Mouse (Mus musculus) lung, embryonic 16.5 days (tissue): ENCODE measurements around the gene Mis12. TPM values are rescaled to one million over a fixed set of nuclear protein-coding genes. Genes with fewer than 3 reads are reported as not detected.
A peak's percentile ranks its signal among the peaks of the same experiment; 100 is the strongest.

Source experiments
- ATAC-seq: fragments of 200-750 bp; cut with Nextera tagmentation; 2 replicates; pipeline ENCODE4 v1.8.0; 2017; ENCODE audit warnings: low read depth, mild to moderate bottlenecking, moderate library complexity
- H3K27ac ChIP-seq: fragments of 300-500 bp; sonication (generic); 2 replicates; pipeline ENCODE4 v1.5.1; 2014; ENCODE audit warnings: mild to moderate bottlenecking, control low read depth, low read length
- H3K27me3 ChIP-seq: fragments of 300-500 bp; sonication (generic); 2 replicates; pipeline ENCODE4 v1.6.1; 2014; ENCODE audit warnings: low read depth, low read length, mixed read lengths; ENCODE audit not compliant: control insufficient read depth, insufficient read depth
- H3K36me3 ChIP-seq: fragments of 300-500 bp; sonication (generic); 2 replicates; pipeline ENCODE4 v1.6.1; 2014; ENCODE audit warnings: low read length; ENCODE audit not compliant: control insufficient read depth, insufficient read depth
- H3K4me1 ChIP-seq: fragments of 300-500 bp; sonication (generic); replicated peaks from 2 replicates; pipeline ENCODE4 v1.6.1; 2014; ENCODE audit warnings: low read length, mixed read lengths; ENCODE audit not compliant: control insufficient read depth, insufficient read depth
- H3K4me2 ChIP-seq: fragments of 300-500 bp; sonication (generic); 2 replicates; pipeline ENCODE4 v1.6.1; 2014; ENCODE audit warnings: low read depth, low read length, control low read depth
- H3K4me3 ChIP-seq: fragments of 300-500 bp; sonication (generic); 2 replicates; pipeline ENCODE4 v1.5.1; 2014; ENCODE audit warnings: mild to moderate bottlenecking, low read length, control low read depth
- H3K9ac ChIP-seq: fragments of 300-500 bp; sonication (generic); 2 replicates; pipeline ENCODE4 v1.6.1; 2014; ENCODE audit warnings: low read length, control low read depth
- H3K9me3 ChIP-seq: fragments of 300-500 bp; sonication (generic); 2 replicates; pipeline ENCODE4 v1.6.1; 2016; ENCODE audit warnings: low read length; ENCODE audit not compliant: control insufficient read depth
- WGBS: fragments of 180-500 bp; shearing (Covaris S2); extraction: QIAGEN DNeasy Blood & Tissue Kit; methylation state at CpG from one replicate; pipeline ENCODE4 v1.1.7; 2014; 5-methylcytosine and 5-hydroxymethylcytosine counted together
- polyA plus RNA-seq: library from polyadenylated mRNA; unstranded; fragments of >200 nt; fragmentation: Nextera tagmentation; extraction: Ambion mirVana; gene quantifications from 2 replicates; pipeline ENCODE4 v1.2.1, GENCODE M21; 2015

The Mis12 gene
- polyA plus RNA-seq: 47.4 and 52.0 TPM in 2 replicates

DNA sequence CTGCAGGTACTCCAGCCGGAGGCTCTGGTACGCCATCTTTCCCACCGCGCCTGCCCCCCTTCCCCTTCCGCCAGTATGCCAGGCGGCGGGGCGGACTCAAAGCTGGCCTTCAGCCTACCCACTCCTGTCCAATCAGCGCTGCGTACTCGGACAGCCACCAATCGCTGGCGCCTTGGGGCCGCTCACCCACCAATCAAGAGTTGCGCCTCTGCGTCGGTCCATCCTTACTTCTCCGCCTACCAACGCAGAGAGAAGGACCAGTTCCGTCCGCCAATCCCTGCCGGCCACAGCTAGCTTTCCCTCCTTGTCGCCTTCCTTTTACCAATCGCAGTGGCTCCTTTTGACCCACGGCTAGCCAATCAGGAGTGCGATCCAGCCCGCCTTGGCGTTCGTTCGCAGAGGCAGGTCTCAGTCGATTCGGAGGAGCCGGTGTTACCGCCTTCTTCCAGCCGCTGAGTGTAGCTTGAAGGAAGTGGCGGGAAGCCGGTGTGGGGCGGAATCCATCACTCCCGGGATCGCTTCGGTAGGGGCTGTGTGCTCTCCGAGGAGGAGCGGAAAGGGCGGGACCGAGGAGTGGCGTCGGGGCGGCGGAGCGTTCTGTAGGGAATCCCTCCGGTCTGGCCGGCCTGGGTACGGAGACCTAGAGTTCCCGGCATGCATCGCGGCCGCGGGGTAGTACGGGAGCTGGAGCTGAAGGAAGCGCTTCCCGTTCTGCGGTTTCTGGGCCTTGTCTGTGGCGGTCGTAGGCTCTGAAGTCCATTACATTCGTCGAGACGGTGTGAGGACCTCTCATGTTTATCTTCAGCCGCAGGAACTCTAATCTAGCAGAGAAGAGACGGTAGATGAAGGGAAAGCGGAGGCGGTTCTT is at the start of gene Mis12, which contains the start of gene Derl2:
Mis12 (plus strand) TSS at position 411 of the 868 bp plus-strand sequence.
Derl2 (minus strand) TSS at position 641 of the 868 bp plus-strand sequence.
- peaks cover 3% of the 10 kb centered on the region; the same call in 1 of the 2 replicates for H3K36me3 ChIP-seq
- peaks cover 34% of the 10 kb centered on the region for H3K4me1 ChIP-seq
- H3K4me2 ChIP-seq: peak within 1 kb of the TSS; percentile 86
- peak within 1 kb of the TSS; percentile 98 for H3K9ac ChIP-seq
- ATAC-seq: peak; percentile 99
- WGBS: under 1% methylated on average over 70 of the region's 71 CpGs
- H3K4me3 ChIP-seq: peak within 1 kb of the TSS; percentile 96
- no peaks in the 10 kb centered on the region for H3K27me3 ChIP-seq
- peak within 1 kb of the TSS; percentile 96 for H3K27ac ChIP-seq
- H3K9me3 ChIP-seq: no peaks in the 10 kb centered on the region

DNA sequence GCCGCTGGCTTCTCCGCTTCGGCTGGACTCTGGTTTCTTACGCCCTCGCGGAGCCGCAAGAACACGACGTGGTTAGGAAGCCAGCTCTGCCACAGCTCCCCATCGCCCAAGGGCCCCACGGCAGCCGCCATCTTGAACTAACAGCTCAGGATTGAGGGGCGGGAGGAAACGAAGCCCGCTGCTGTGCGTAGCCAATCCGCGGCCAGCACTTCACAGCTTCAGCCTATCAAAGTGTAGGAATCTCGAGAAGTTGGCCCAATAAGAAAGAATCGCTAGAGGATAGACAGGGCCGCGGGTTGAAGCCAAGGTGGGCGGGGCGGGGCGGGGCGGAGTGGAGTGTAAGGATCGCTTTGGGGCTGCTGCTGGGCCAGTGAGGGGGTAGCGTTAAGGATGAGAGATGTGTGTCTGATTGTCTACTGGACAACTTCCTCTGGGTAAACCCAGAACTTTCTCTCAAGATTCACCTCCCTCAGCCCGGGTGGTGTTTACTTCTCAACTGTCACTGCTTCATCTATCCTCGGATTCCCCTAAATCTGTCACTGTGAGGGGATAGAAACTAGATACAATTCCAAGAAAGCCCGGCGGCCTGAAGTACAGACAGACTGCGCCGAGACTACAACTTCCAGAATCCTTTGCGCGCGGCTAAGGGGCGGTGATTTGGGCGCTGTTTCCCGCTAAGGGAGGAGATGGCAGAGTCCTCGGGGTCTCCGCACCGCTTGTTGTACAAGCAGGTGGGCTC is 49.4 kb upstream of the Mis12 start, which contains the start of the genes Nup88 and Rpain:
Nup88 (minus strand) TSS at position 153 of the 739 bp plus-strand sequence.
Rpain (plus strand) TSS at position 393 of the 739 bp plus-strand sequence.
- Histone ChIP-seq H3K4me1 (peaks cover 12% of the 10 kb centered on the region), H3K27me3 (no peaks in the 10 kb centered on the region), H3K4me2 (peak within 1 kb of the TSS; percentile 88), H3K9me3 (no peaks in the 10 kb centered on the region), H3K4me3 (peak within 1 kb of the TSS; percentile 80), H3K27ac (peak within 1 kb of the TSS; percentile 90), H3K9ac (peak within 1 kb of the TSS; percentile 91), H3K36me3 (peaks cover 11% of the 10 kb centered on the region)
- 0% methylated on average over 43 of the region's 43 CpGs for WGBS
- ATAC-seq: peak; percentile 98

DNA sequence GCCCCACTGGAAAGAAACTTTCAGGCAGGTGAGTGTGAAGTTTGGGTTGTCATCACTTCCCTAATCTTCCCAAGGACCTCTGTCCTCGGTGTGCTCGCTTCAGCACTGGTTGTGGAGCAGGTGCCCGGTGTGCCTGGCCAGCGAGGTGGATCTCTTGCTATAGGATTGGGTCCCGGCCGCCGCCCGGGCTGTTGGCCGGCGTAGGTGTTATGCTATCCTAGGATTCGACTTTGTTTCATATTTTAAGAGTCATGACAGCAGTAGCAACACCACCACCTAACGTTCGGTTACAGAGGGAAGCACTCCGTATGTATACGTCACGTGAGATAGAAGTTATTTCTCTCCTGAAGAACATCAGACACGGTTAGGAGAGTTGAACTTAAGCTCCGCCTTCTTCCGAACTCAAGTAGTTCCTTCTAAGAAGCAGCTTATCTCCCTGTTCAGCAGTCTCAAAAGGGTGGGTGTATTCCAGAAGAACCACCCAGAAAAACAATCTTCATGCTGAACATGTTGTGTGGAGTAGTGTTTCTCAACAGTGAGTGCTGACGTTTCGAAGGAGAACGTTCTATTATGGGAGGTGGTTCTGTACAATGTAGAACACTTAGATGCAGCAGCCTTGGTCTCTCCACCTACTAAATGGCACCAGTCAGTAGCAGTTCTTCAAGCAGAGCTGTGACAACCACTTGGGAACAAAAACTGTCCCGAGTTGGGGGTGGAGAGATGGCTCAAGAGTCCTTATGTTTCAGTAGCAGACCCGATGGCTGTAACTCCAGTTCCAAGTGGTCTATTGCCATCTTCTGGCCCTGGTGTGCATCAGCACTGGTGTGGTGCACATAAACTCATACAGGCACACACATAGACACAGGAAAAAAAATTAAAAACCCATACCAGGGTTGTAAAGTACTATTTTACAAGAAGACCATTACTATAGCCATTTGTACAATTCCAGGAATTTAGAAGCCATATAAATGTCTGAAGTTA is 48.6 kb upstream of the Mis12 start:
- H3K36me3 ChIP-seq: peaks cover 6% of the 10 kb centered on the region
- peak overlapping the region; percentile 71 for H3K9ac ChIP-seq
- WGBS: 12% methylated on average over 24 of the region's 24 CpGs
- H3K9me3 ChIP-seq: no peaks in the 10 kb centered on the region
- peak overlapping the region; percentile 90 for H3K27ac ChIP-seq
- no peaks in the 10 kb centered on the region for H3K27me3 ChIP-seq
- peak; percentile 26 for ATAC-seq
- peaks cover 12% of the 10 kb centered on the region for H3K4me1 ChIP-seq
- peak overlapping the region; percentile 80 for H3K4me3 ChIP-seq
- H3K4me2 ChIP-seq: peak overlapping the region; percentile 71

DNA sequence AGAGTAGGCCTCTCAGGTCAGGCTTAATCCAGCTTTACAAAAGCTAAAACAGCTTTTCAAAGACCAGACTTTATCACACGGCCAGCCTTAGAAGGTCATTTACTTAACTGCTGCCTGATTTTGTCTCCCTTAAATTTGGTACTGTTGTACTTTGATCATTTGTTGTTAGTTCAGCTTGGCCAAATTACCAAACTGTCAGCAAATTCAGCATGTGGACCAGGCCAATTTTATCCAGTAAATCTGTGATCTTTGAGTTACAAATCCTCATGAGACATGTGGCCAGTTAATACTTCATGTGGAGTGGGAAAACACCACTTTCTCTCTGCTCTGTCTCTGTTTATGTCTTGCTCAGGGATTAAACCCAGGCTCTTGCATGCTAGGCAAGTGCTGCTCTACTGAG is 46.8 kb upstream of the Mis12 start:
- Histone ChIP-seq H3K36me3 (peaks cover 12% of the 10 kb centered on the region; the same call in 1 of the 2 replicates), H3K9ac (no peak overlapping the region)

DNA sequence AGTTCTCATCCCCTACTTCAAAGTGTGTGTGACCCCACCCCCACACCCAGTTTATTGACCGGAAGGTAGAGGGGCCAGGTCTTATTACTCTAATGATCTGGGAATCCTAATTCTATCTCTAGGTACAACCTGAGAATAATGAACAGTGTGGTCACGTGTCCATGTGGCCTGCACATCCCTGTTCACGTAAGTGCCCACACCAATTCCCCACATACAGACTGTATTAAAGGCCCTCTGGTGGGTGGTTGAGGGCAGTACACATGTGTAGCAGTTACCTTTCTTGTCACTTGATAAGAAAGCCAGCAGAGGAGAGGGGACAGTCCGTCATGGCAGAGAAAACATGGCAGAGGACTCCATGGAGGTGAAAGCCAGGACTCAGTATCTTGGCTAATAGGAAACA is 45.5 kb upstream of the Mis12 start:
- no peaks in the 10 kb centered on the region for H3K27me3 ChIP-seq
- H3K27ac ChIP-seq: no peak overlapping the region
- no peak overlapping the region for H3K4me3 ChIP-seq
- H3K36me3 ChIP-seq: peaks cover 19% of the 10 kb centered on the region
- no peak overlapping the region for H3K4me2 ChIP-seq
- peaks cover 3% of the 10 kb centered on the region; the same call in 1 of the 2 replicates for H3K4me1 ChIP-seq
- 67% methylated on average over 4 of the region's 4 CpGs for WGBS
- H3K9ac ChIP-seq: no peak overlapping the region
- ATAC-seq: no peak
- H3K9me3 ChIP-seq: no peaks in the 10 kb centered on the region

More for the DNA sequence above, 46.8 kb upstream of the Mis12 start:
- ATAC-seq: no peak
- Histone ChIP-seq H3K4me2 (no peak overlapping the region), H3K4me3 (no peak overlapping the region), H3K9me3 (no peaks in the 10 kb centered on the region), H3K4me1 (peaks cover 12% of the 10 kb centered on the region), H3K27me3 (no peaks in the 10 kb centered on the region), H3K27ac (no peak overlapping the region)
- 60% methylated on average over 1 of the region's 1 CpGs for WGBS

DNA sequence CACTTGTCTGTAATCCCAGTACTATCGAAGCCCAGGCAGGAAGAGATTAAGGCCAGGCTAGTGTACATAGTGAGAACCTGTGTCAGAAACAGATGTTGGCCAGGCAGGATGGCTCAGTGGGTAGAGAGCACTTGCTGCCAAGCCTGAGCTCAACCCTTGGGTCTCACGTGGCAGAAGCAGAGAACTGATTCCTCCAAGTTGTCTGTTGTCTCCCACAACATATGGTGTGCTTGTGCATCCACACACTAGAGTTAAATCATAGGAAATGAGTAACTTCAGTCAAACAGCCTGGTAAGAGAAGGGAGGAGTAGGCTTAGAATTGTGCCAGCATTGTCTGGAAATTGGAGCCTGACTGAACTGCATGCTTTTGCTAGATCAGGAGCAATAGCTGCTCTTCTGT is 44.2 kb upstream of the Mis12 start:
- Histone ChIP-seq H3K27me3 (no peaks in the 10 kb centered on the region), H3K36me3 (peaks cover 24% of the 10 kb centered on the region), H3K9me3 (no peaks in the 10 kb centered on the region), H3K4me2 (no peak overlapping the region), H3K9ac (no peak overlapping the region), H3K4me3 (no peak overlapping the region), H3K4me1 (peaks cover 3% of the 10 kb centered on the region; the same call in 1 of the 2 replicates), H3K27ac (no peak overlapping the region)
- WGBS: 70% methylated on average over 2 of the region's 2 CpGs
- no peak for ATAC-seq

DNA sequence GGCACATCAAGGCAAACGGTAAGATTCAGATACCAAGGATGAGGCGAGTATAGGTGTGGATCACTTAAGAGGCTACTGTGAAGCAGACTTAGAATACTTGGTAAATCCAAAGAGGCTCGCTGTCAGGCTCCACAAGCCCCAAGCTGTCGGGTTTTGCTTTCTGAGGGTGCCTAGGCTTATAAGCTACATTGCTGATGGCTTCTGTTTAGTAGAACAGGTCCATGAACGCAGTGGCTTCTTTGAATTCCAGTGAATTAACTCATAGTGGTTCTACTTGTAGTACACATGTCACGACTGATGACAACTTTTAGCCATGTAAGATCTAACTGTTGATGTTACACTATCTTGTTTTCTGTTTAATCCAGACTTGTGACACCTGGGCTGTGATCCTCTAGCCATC is 42.1 kb upstream of the Mis12 start:
- Histone ChIP-seq H3K4me3 (no peak overlapping the region), H3K36me3 (peaks cover 24% of the 10 kb centered on the region), H3K27ac (no peak overlapping the region), H3K27me3 (no peaks in the 10 kb centered on the region), H3K9ac (no peak overlapping the region), H3K4me1 (peaks cover 9% of the 10 kb centered on the region), H3K4me2 (no peak overlapping the region), H3K9me3 (no peaks in the 10 kb centered on the region)
- WGBS: 81% methylated on average over 6 of the region's 6 CpGs
- ATAC-seq: no peak

DNA sequence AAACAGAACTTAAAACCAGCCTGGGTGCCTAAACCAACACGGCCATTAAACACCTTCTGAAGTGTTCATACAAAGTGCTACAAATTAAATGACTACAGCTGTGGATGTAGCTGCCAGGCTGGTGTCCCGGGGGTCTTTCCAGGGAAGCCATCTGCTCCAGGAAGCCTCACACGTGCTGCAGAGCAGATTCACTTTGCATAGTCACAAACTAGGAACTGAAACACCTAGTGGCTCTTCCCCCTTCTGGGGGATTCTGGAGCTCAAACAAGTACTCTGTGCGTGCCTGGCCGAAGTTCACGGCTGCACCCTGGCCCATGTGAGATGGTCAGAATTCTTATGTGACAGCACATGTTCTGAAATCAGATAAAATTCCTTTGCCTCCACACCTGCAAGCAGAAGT is 39.2 kb upstream of the Mis12 start:
- Histone ChIP-seq H3K27me3 (no peaks in the 10 kb centered on the region), H3K9me3 (no peaks in the 10 kb centered on the region), H3K4me2 (no peak overlapping the region), H3K9ac (no peak overlapping the region), H3K4me3 (no peak overlapping the region), H3K36me3 (peaks cover 21% of the 10 kb centered on the region), H3K27ac (no peak overlapping the region), H3K4me1 (peaks cover 9% of the 10 kb centered on the region)
- no peak for ATAC-seq
- 88% methylated on average over 6 of the region's 6 CpGs for WGBS
